Mouse (Mus musculus) retina, postnatal 7 days (tissue): Measurements from ENCODE around the gene Ttc38.

Source experiments
- DNase-seq: peaks from one replicate; pipeline ENCODE4 v3.0.0-alpha.2; 2012; ENCODE audit warnings: low read depth, low spot score

Gene Ttc38

GRCm38 (mm10) chr15:85831954-85832590 lies at the start of gene Ttc38:
Ttc38 (plus strand) TSS chr15:85832306.
- peak; percentile 48 for DNase-seq

- no peak for DNase-seq
These were observed 49.0 kb upstream of the Ttc38 start for GRCm38 (mm10) chr15:85783146-85783545.

GRCm38 (mm10) chr15:85784341-85784740 lies 47.8 kb upstream of the Ttc38 start:
- no peak for DNase-seq

GRCm38 (mm10) chr15:85786711-85787110 lies 45.4 kb upstream of the Ttc38 start:
- no peak for DNase-seq

GRCm38 (mm10) chr15:85787482-85787881 lies 44.6 kb upstream of the Ttc38 start:
- DNase-seq, result no peak

- no peak for DNase-seq
These were observed 44.1 kb upstream of the Ttc38 start for GRCm38 (mm10) chr15:85788051-85788450.

- DNase-seq, result no peak
These were observed 43.5 kb upstream of the Ttc38 start for GRCm38 (mm10) chr15:85788633-85789032.

GRCm38 (mm10) chr15:85791449-85791848 lies 40.7 kb upstream of the Ttc38 start:
- no peak for DNase-seq

GRCm38 (mm10) chr15:85792819-85793218 lies 39.3 kb upstream of the Ttc38 start:
- no peak for DNase-seq

- DNase-seq, result no peak
These were observed 36.6 kb upstream of the Ttc38 start for GRCm38 (mm10) chr15:85795516-85795915.

- no peak for DNase-seq
These were observed 33.4 kb upstream of the Ttc38 start for GRCm38 (mm10) chr15:85798676-85799075.

- DNase-seq, result no peak
These were observed 29.2 kb upstream of the Ttc38 start for GRCm38 (mm10) chr15:85802931-85803330.

GRCm38 (mm10) chr15:85806886-85807285 lies 25.2 kb upstream of the Ttc38 start:
- no peak for DNase-seq

- no peak for DNase-seq
These were observed 24.7 kb upstream of the Ttc38 start for GRCm38 (mm10) chr15:85807404-85807803.

- DNase-seq, result no peak
These were observed 24.1 kb upstream of the Ttc38 start for GRCm38 (mm10) chr15:85808031-85808430.

- DNase-seq, result no peak
These were observed 23.7 kb upstream of the Ttc38 start for GRCm38 (mm10) chr15:85808434-85808833.

GRCm38 (mm10) chr15:85809091-85809490 lies 23.0 kb upstream of the Ttc38 start:
- no peak for DNase-seq

- DNase-seq, result no peak
These were observed 21.7 kb upstream of the Ttc38 start for GRCm38 (mm10) chr15:85810462-85810805.

- no peak for DNase-seq
These were observed 21.1 kb upstream of the Ttc38 start for GRCm38 (mm10) chr15:85810806-85811521.

GRCm38 (mm10) chr15:85811535-85812277 lies 20.4 kb upstream of the Ttc38 start, which contains the start of gene Cdpf1:
Cdpf1 (minus strand) TSS chr15:85811697.
- peak; percentile 97 for DNase-seq

GRCm38 (mm10) chr15:85813428-85813827 lies 18.7 kb upstream of the Ttc38 start:
- DNase-seq, result no peak

GRCm38 (mm10) chr15:85821203-85822010 lies 10.7 kb upstream of the Ttc38 start, which contains the start of gene Pkdrej:
Pkdrej (minus strand) TSS chr15:85821734.
- DNase-seq, result no peak
